Mouse (Mus musculus): Measurements from ENCODE around the gene Usp34.
"Not testable (repeated sequence)": the region's sequence is repeated elsewhere in the genome, so short reads cannot be mapped to it uniquely, and the experiment has no call there.

Gene Usp34

GRCm38 (mm10) chr11:23497335-23497717, 190.6 kb downstream of the Usp34 start:
- DNase-seq (ENCODE audit: inconsistent age in 2 of 2, low spot score in 1 of 2), result no peak

GRCm38 (mm10) chr11:23497718-23498509, 191.2 kb downstream of the Usp34 start, which contains the start of gene Ahsa2:
Gene Ahsa2, minus strand, starts transcription at chr11:23498030.
- peak; percentile 98 to 99 for DNase-seq (ENCODE audit: inconsistent age in 2 of 2, low spot score in 1 of 2)

- DNase-seq (ENCODE audit: inconsistent age in 2 of 2, low spot score in 1 of 2), result no peak
These were observed 191.9 kb downstream of the Usp34 start for GRCm38 (mm10) chr11:23498609-23499008.

GRCm38 (mm10) chr11:23504801-23505200, 198.1 kb downstream of the Usp34 start:
- DNase-seq (ENCODE audit: inconsistent age in 2 of 2, low spot score in 1 of 2), result not testable (repeated sequence)

- not testable (repeated sequence) for DNase-seq (ENCODE audit: inconsistent age in 2 of 2, low spot score in 1 of 2)
These were observed 208.1 kb downstream of the Usp34 start for GRCm38 (mm10) chr11:23514785-23515184.

GRCm38 (mm10) chr11:23515315-23515714, 208.6 kb downstream of the Usp34 start:
- no peak for DNase-seq (ENCODE audit: inconsistent age in 2 of 2, low spot score in 1 of 2)

GRCm38 (mm10) chr11:23518981-23519380, 212.3 kb downstream of the Usp34 start:
- no peak for DNase-seq (ENCODE audit: inconsistent age in 2 of 2, low spot score in 1 of 2)

GRCm38 (mm10) chr11:23520473-23521205, 213.9 kb downstream of the Usp34 start, which contains the start of gene 1700093K21Rik:
Gene 1700093K21Rik, minus strand, starts transcription at chr11:23521155.
- no peak for DNase-seq (ENCODE audit: inconsistent age in 2 of 2, low spot score in 1 of 2)

- DNase-seq (ENCODE audit: inconsistent age in 2 of 2, low spot score in 1 of 2), result no peak
These were observed 230.8 kb downstream of the Usp34 start for GRCm38 (mm10) chr11:23537446-23537845.
